Mouse (Mus musculus) lung, postnatal 36 days (tissue): ENCODE measurements around the gene Gfer.
"Not testable (repeated sequence)": the region's sequence is repeated elsewhere in the genome, so short reads cannot be mapped to it uniquely, and the experiment has no call there.

Experiments used
- DNase-seq: peaks from one replicate; pipeline ENCODE4 v3.0.0; 2022; ENCODE audit warnings: mixed read lengths

Gene Gfer

GRCm38 (mm10) chr17:24677500-24678080 lies 18.4 kb downstream of the Gfer start:
- DNase-seq: no peak

- DNase-seq: no peak
Measured at GRCm38 (mm10) chr17:24676877-24677276, 19.1 kb downstream of the Gfer start.

- peak; percentile 90 for DNase-seq
Measured at GRCm38 (mm10) chr17:24676187-24676586, 19.8 kb downstream of the Gfer start.

- DNase-seq: no peak
Measured at GRCm38 (mm10) chr17:24674277-24674676, 21.7 kb downstream of the Gfer start.

- DNase-seq: peak; percentile 88
Measured at GRCm38 (mm10) chr17:24672141-24672540, 23.8 kb downstream of the Gfer start.

- no peak for DNase-seq
Measured at GRCm38 (mm10) chr17:24671346-24671745, 24.6 kb downstream of the Gfer start.

GRCm38 (mm10) chr17:24670246-24670844 lies 25.6 kb downstream of the Gfer start:
- no peak for DNase-seq

GRCm38 (mm10) chr17:24669545-24670245 lies 26.3 kb downstream of the Gfer start, which contains the start of gene Zfp598:
Gene Zfp598 (plus strand): TSS chr17:24669687.
- peak; percentile 97 for DNase-seq

- DNase-seq: not testable (repeated sequence)
Measured at GRCm38 (mm10) chr17:24669214-24669544, 26.8 kb downstream of the Gfer start.

GRCm38 (mm10) chr17:24667416-24667815 lies 28.5 kb downstream of the Gfer start:
- peak; percentile 91 for DNase-seq

GRCm38 (mm10) chr17:24667011-24667410 lies 28.9 kb downstream of the Gfer start:
- DNase-seq: not testable (repeated sequence)

- peak; percentile 53 for DNase-seq
Measured at GRCm38 (mm10) chr17:24658017-24658758, 37.8 kb downstream of the Gfer start, which contains the start of gene Npw. Gene Npw (minus strand): TSS chr17:24658457.

GRCm38 (mm10) chr17:24654969-24655368 lies 41.0 kb downstream of the Gfer start:
- no peak for DNase-seq

GRCm38 (mm10) chr17:24653967-24654710 lies 41.8 kb downstream of the Gfer start:
- DNase-seq: peak; percentile 94

- no peak for DNase-seq
Measured at GRCm38 (mm10) chr17:24651835-24652234, 44.1 kb downstream of the Gfer start.

GRCm38 (mm10) chr17:24650766-24651165 lies 45.2 kb downstream of the Gfer start:
- no peak for DNase-seq

GRCm38 (mm10) chr17:24650070-24650616 lies 45.8 kb downstream of the Gfer start, which contains the start of gene Slc9a3r2:
Gene Slc9a3r2 (minus strand): TSS chr17:24650327.
- peak; percentile 64 for DNase-seq

GRCm38 (mm10) chr17:24649581-24650069 lies 46.3 kb downstream of the Gfer start:
- peak; percentile 78 for DNase-seq

GRCm38 (mm10) chr17:24648731-24649377 lies 47.1 kb downstream of the Gfer start:
- DNase-seq: no peak

- DNase-seq: no peak
Measured at GRCm38 (mm10) chr17:24647493-24647892, 48.5 kb downstream of the Gfer start.

- DNase-seq: no peak
Measured at GRCm38 (mm10) chr17:24646381-24646780, 49.6 kb downstream of the Gfer start.
